ENCODE assay signal across 24 mouse cellular contexts in genomic region chrX:12822777-12823176, GRCm38 (mm10).
DNase-seq lines count a peak whose midpoint lies in the region; ATAC-seq and TF ChIP-seq lines count a peak whose summit lies in the region.
"Had no signal": no experiment of that assay in that cellular context is flagged by ENCODE, and none has a peak within 500 bp of the region (broad histone marks: within the 10 kb centered on the region; RNA-seq: fewer than 3 reads in every experiment).

No protein-coding gene starts in this region.

- ATAC-seq in kidney, postnatal 0 days (replicated peaks; ENCODE audit: low FRiP score, low read depth), result no peak
- ATAC-seq: CD4-positive, CD25-positive, alpha-beta regulatory T cell, adult 4 months; lung, postnatal 0 days; midbrain, embryonic 16.5 days had no signal

- H3K9me3 ChIP-seq in kidney, postnatal 0 days (replicated peaks; ENCODE audit: low read length), result no peaks in the 10 kb centered on the region
- H3K9me3 ChIP-seq: embryonic facial prominence, embryonic 13.5 days; forebrain, embryonic 12.5 days; hindbrain, embryonic 12.5 days; limb, embryonic 13.5 days; liver, embryonic 13.5 days; megakaryocyte, embryonic 14.5 days; stomach, embryonic 15.5 days had no signal

- no peak for TF ChIP-seq POLR2A in brain, embryonic 14.5 days (IDR thresholded peaks at IDR 0.05; ENCODE audit: borderline replicate concordance, extremely low read depth, insufficient read depth, insufficient read length, poor library complexity, severe bottlenecking)

- no peak overlapping the region for H3K9ac ChIP-seq in kidney, postnatal 0 days (ENCODE audit: low read depth, low read length)
- H3K9ac ChIP-seq: embryonic facial prominence, embryonic 13.5 days; forebrain, embryonic 12.5 days; hindbrain, embryonic 12.5 days; limb, embryonic 13.5 days; liver, embryonic 13.5 days; stomach, embryonic 15.5 days had no signal

- H3K36me3 ChIP-seq in kidney, postnatal 0 days (ENCODE audit: insufficient read depth, low read length), result no peaks in the 10 kb centered on the region
- H3K36me3 ChIP-seq: embryonic facial prominence, embryonic 13.5 days; forebrain, embryonic 12.5 days; hindbrain, embryonic 12.5 days; limb, embryonic 13.5 days; liver, embryonic 13.5 days; stomach, embryonic 15.5 days had no signal

- no peaks in the 10 kb centered on the region for H3K4me1 ChIP-seq in kidney, postnatal 0 days (replicated peaks; ENCODE audit: insufficient read depth, low read length)
- H3K4me1 ChIP-seq: forebrain, embryonic 12.5 days; hindbrain, embryonic 12.5 days; limb, embryonic 13.5 days; stomach, embryonic 15.5 days had no signal

- no peak overlapping the region for H3K27ac ChIP-seq in kidney, postnatal 0 days
- H3K27ac ChIP-seq: embryonic facial prominence, embryonic 13.5 days; forebrain, embryonic 12.5 days; hindbrain, embryonic 12.5 days; left cerebral cortex, adult 2 months; limb, embryonic 13.5 days; liver, embryonic 13.5 days; stomach, embryonic 15.5 days had no signal

- WGBS in kidney, postnatal 0 days, result 53% methylated on average over 10 of the region's 10 CpGs

- no peak overlapping the region for H3K4me2 ChIP-seq in kidney, postnatal 0 days (ENCODE audit: low read length)
- H3K4me2 ChIP-seq: embryonic facial prominence, embryonic 13.5 days; forebrain, embryonic 12.5 days; hindbrain, embryonic 12.5 days; limb, embryonic 13.5 days; liver, embryonic 13.5 days; stomach, embryonic 15.5 days had no signal

- TF ChIP-seq CTCF in kidney, postnatal 0 days (IDR thresholded peaks at IDR 0.05; ENCODE audit: low read depth), result no peak
- no peak for TF ChIP-seq CTCF in brain, embryonic 14.5 days (IDR thresholded peaks at IDR 0.05; ENCODE audit: borderline replicate concordance, extremely low read depth, insufficient read depth, insufficient read length)

- H3K4me3 ChIP-seq in kidney, postnatal 0 days (replicated peaks; ENCODE audit: low read depth, low read length), result no peak overlapping the region
- H3K4me3 ChIP-seq: embryonic facial prominence, embryonic 13.5 days; forebrain, embryonic 12.5 days; hindbrain, embryonic 12.5 days; left cerebral cortex, adult 2 months; limb, embryonic 13.5 days; liver, embryonic 13.5 days; megakaryocyte, embryonic 14.5 days; stomach, embryonic 15.5 days had no signal

- peak; percentile 21 to 39 for DNase-seq in cerebellum, postnatal 10 days
- DNase-seq in cerebellum, postnatal 36 days, result no peak
- DNase-seq in kidney, postnatal 0 days (ENCODE audit: low spot score), result peak; percentile 7
- no peak for DNase-seq in kidney, adult 18-20 months
- DNase-seq in lung, postnatal 10 days, result peak; percentile 4
- DNase-seq in lung, postnatal 36 days, result no peak
- DNase-seq in brain, embryonic 14.5 days (ENCODE audit: low read depth), result peak; percentile 50
- DNase-seq in embryo, embryonic 9.5 days (ENCODE audit: extremely low spot score), result no peak
- DNase-seq: adrenal gland, adult 2 months; cerebellum, adult 8-10 months; gastrocnemius, postnatal 25 days; layer of hippocampus, adult 9-11 months; liver, embryonic 13.5 days; thymus, adult 2 months had no signal

- H3K27me3 ChIP-seq in kidney, postnatal 0 days (ENCODE audit: insufficient read depth, low read length), result no peaks in the 10 kb centered on the region
- H3K27me3 ChIP-seq: forebrain, embryonic 12.5 days; hindbrain, embryonic 12.5 days; liver, embryonic 13.5 days; stomach, embryonic 15.5 days had no signal

Comparison
In these comparisons a context has a peak if more than half of its experiments do, and no peak if none do; other contexts are left out.
1. DNase-seq: peak in cerebellum, postnatal 10 days (2 of 2), kidney, postnatal 0 days (single experiment), lung, postnatal 10 days (single experiment) and brain, embryonic 14.5 days (single experiment); none in cerebellum, postnatal 36 days (0 of 2), kidney, adult 18-20 months (single experiment), lung, postnatal 36 days (single experiment) and embryo, embryonic 9.5 days (single experiment).